22 mouse cellular contexts compared by ENCODE assay signal in genomic region chr17:30312688-30313087, GRCm38 (mm10).
DNase-seq lines count a peak whose midpoint lies in the region; ATAC-seq and TF ChIP-seq lines count a peak whose summit lies in the region.
"Had no signal": no experiment of that assay in that cellular context is flagged by ENCODE, and none has a peak within 500 bp of the region (broad histone marks: within the 10 kb centered on the region; RNA-seq: fewer than 3 reads in every experiment).

No protein-coding gene starts in this region.

- ATAC-seq in kidney, postnatal 0 days (replicated peaks; ENCODE audit: low FRiP score, low read depth), result no peak
- ATAC-seq in kidney, embryonic 14.5 days (ENCODE audit: low FRiP score, low TSS enrichment), result no peak; the same call in 1 of the 2 replicates
- no peak for ATAC-seq in lung, embryonic 14.5 days (ENCODE audit: insufficient read depth)
- no peak for ATAC-seq in megakaryocyte-erythroid progenitor cell, adult 5-6 weeks (replicated peaks; ENCODE audit: low FRiP score, low TSS enrichment, poor library complexity, severe bottlenecking)
- ATAC-seq: CD4-positive, CD25-positive, alpha-beta regulatory T cell, adult 4 months; forebrain, postnatal 0 days; hindbrain, postnatal 0 days; intestine, postnatal 0 days had no signal

- no peaks in the 10 kb centered on the region for H3K27me3 ChIP-seq in kidney, postnatal 0 days (ENCODE audit: insufficient read depth, low read length)
- no peaks in the 10 kb centered on the region for H3K27me3 ChIP-seq in kidney, embryonic 14.5 days (ENCODE audit: control insufficient read depth, insufficient read depth, low read length)
- no peaks in the 10 kb centered on the region for H3K27me3 ChIP-seq in lung, embryonic 14.5 days (ENCODE audit: insufficient read depth, low read length)
- no peaks in the 10 kb centered on the region for H3K27me3 ChIP-seq in MEL (ENCODE audit: control insufficient read depth in 1 of 2, insufficient read depth in 2 of 2, low read length in 2 of 2)
- H3K27me3 ChIP-seq: embryonic facial prominence, embryonic 13.5 days; heart, embryonic 13.5 days; lung, embryonic 15.5 days; midbrain, embryonic 12.5 days had no signal

- H3K36me3 ChIP-seq in kidney, postnatal 0 days (ENCODE audit: insufficient read depth, low read length), result no peaks in the 10 kb centered on the region
- H3K36me3 ChIP-seq in kidney, embryonic 14.5 days (ENCODE audit: control insufficient read depth, insufficient read depth, low read length), result no peaks in the 10 kb centered on the region
- no peaks in the 10 kb centered on the region for H3K36me3 ChIP-seq in lung, embryonic 14.5 days (ENCODE audit: insufficient read depth)
- H3K36me3 ChIP-seq in MEL (ENCODE audit: control insufficient read depth in 1 of 2, insufficient read depth in 2 of 2, low read length in 2 of 2), result no peaks in the 10 kb centered on the region
- H3K36me3 ChIP-seq: embryonic facial prominence, embryonic 13.5 days; heart, embryonic 13.5 days; lung, embryonic 15.5 days; midbrain, embryonic 12.5 days had no signal

- no peak for TF ChIP-seq EP300 in MEL (IDR thresholded peaks at IDR 0.05; ENCODE audit: low read depth in 1 of 2, low read length in 2 of 2)

- TF ChIP-seq CTCF in kidney, postnatal 0 days (IDR thresholded peaks at IDR 0.05; ENCODE audit: low read depth), result no peak
- no peak for TF ChIP-seq CTCF in lung, embryonic 14.5 days (IDR thresholded peaks at IDR 0.05; ENCODE audit: low read depth)
- TF ChIP-seq CTCF in MEL (IDR thresholded peaks at IDR 0.05 in 2 of 3, conservative IDR thresholded peaks at IDR 0.05 in 1 of 3; ENCODE audit: control insufficient read depth in 1 of 3, insufficient read depth in 1 of 3, low read depth in 2 of 3, low read length in 3 of 3, poor library complexity in 1 of 3, severe bottlenecking in 1 of 3), result no peak

- no peaks in the 10 kb centered on the region for H3K4me1 ChIP-seq in kidney, postnatal 0 days (replicated peaks; ENCODE audit: insufficient read depth, low read length)
- peaks cover under 1% of the 10 kb centered on the region; the same call in 1 of the 2 replicates for H3K4me1 ChIP-seq in kidney, embryonic 14.5 days (ENCODE audit: control insufficient read depth, insufficient read depth, low read length)
- no peaks in the 10 kb centered on the region for H3K4me1 ChIP-seq in lung, embryonic 14.5 days (ENCODE audit: insufficient read depth)
- no peaks in the 10 kb centered on the region for H3K4me1 ChIP-seq in MEL (ENCODE audit: control insufficient read depth in 1 of 2, insufficient read depth in 2 of 2, low read length in 2 of 2)
- H3K4me1 ChIP-seq: embryonic facial prominence, embryonic 13.5 days; lung, embryonic 15.5 days had no signal

- TF ChIP-seq POLR2A in MEL (IDR thresholded peaks at IDR 0.05; ENCODE audit: control insufficient read depth in 1 of 2, insufficient read depth in 1 of 2, low read depth in 1 of 2, low read length in 2 of 2, poor library complexity in 1 of 2), result no peak

- no peak overlapping the region for H3K4me3 ChIP-seq in kidney, postnatal 0 days (replicated peaks; ENCODE audit: low read depth, low read length)
- H3K4me3 ChIP-seq in kidney, embryonic 14.5 days (ENCODE audit: low read length), result no peak overlapping the region
- H3K4me3 ChIP-seq in lung, embryonic 14.5 days (ENCODE audit: low read depth, low read length), result no peak overlapping the region
- no peak overlapping the region for H3K4me3 ChIP-seq in MEL (ENCODE audit: control insufficient read depth in 1 of 2, insufficient read depth in 1 of 2, low read depth in 2 of 2, low read length in 2 of 2)
- H3K4me3 ChIP-seq: embryonic facial prominence, embryonic 13.5 days; heart, embryonic 13.5 days; lung, embryonic 15.5 days; midbrain, embryonic 12.5 days had no signal

- no peak overlapping the region for H3K9ac ChIP-seq in kidney, postnatal 0 days (ENCODE audit: low read depth, low read length)
- no peak overlapping the region for H3K9ac ChIP-seq in kidney, embryonic 14.5 days (ENCODE audit: low read depth, low read length)
- H3K9ac ChIP-seq in lung, embryonic 14.5 days, result no peak overlapping the region
- H3K9ac ChIP-seq in MEL (ENCODE audit: control insufficient read depth, low read depth, low read length, poor library complexity, severe bottlenecking), result no peak overlapping the region
- H3K9ac ChIP-seq: embryonic facial prominence, embryonic 13.5 days; forebrain, postnatal 0 days; heart, embryonic 13.5 days; lung, embryonic 15.5 days; midbrain, embryonic 12.5 days had no signal

- no peak overlapping the region for H3K4me2 ChIP-seq in kidney, postnatal 0 days (ENCODE audit: low read length)
- no peak overlapping the region for H3K4me2 ChIP-seq in kidney, embryonic 14.5 days (replicated peaks; ENCODE audit: low read depth, low read length)
- H3K4me2 ChIP-seq in lung, embryonic 14.5 days, result no peak overlapping the region
- H3K4me2 ChIP-seq: embryonic facial prominence, embryonic 13.5 days; heart, embryonic 13.5 days; liver, embryonic 11.5 days; lung, embryonic 15.5 days; midbrain, embryonic 12.5 days had no signal

- no peaks in the 10 kb centered on the region for H3K9me3 ChIP-seq in kidney, postnatal 0 days (replicated peaks; ENCODE audit: low read length)
- no peaks in the 10 kb centered on the region for H3K9me3 ChIP-seq in kidney, embryonic 14.5 days (ENCODE audit: control insufficient read depth, low read length)
- H3K9me3 ChIP-seq in lung, embryonic 14.5 days (ENCODE audit: low read depth, low read length), result no peaks in the 10 kb centered on the region
- H3K9me3 ChIP-seq in MEL (replicated peaks; ENCODE audit: insufficient read depth, low read length), result no peaks in the 10 kb centered on the region
- H3K9me3 ChIP-seq: embryonic facial prominence, embryonic 13.5 days; heart, embryonic 13.5 days; lung, embryonic 15.5 days; midbrain, embryonic 12.5 days had no signal

- DNase-seq in kidney, postnatal 0 days (ENCODE audit: low spot score), result peak; percentile 53
- DNase-seq in lung, embryonic 14.5 days, result peak; percentile 58
- DNase-seq in lung, postnatal 25 days (ENCODE audit: low spot score), result no peak
- peak; percentile 7 for DNase-seq in MEL (ENCODE audit: low read depth, low spot score)
- peak; percentile 18 for DNase-seq in ZHBTc4 (ENCODE audit: low read depth, low spot score)
- no peak for DNase-seq in cerebellum, postnatal 4 days (ENCODE audit: low spot score in 2 of 2)
- DNase-seq: cerebellum, adult 8-10 months; forebrain, postnatal 0 days; heart, adult 11 months; left cerebral cortex, postnatal 4 days; right cerebral cortex, postnatal 4 days; thymus, adult 2 months had no signal

- 51% methylated on average over 4 of the region's 4 CpGs for WGBS in kidney, postnatal 0 days
- WGBS in kidney, embryonic 14.5 days, result 70% methylated on average over 4 of the region's 4 CpGs
- 54% methylated on average over 4 of the region's 4 CpGs for WGBS in lung, embryonic 14.5 days

- H3K79me2 ChIP-seq in MEL (ENCODE audit: control insufficient read depth, insufficient read depth, low read length, poor library complexity), result no peaks in the 10 kb centered on the region

- TF ChIP-seq RAD21 in MEL (IDR thresholded peaks at IDR 0.05; ENCODE audit: low read depth, low read length), result no peak

- no peak overlapping the region for H3K27ac ChIP-seq in kidney, postnatal 0 days
- H3K27ac ChIP-seq in kidney, embryonic 14.5 days (ENCODE audit: low read depth, low read length), result no peak overlapping the region
- H3K27ac ChIP-seq in lung, embryonic 14.5 days (ENCODE audit: low read depth), result no peak overlapping the region
- H3K27ac ChIP-seq in MEL (ENCODE audit: control insufficient read depth, low read depth, low read length), result no peak overlapping the region
- H3K27ac ChIP-seq: embryonic facial prominence, embryonic 13.5 days; heart, embryonic 13.5 days; hindbrain, postnatal 0 days; lung, embryonic 15.5 days; midbrain, embryonic 12.5 days had no signal

TF ChIP-seq in MEL, 35 proteins besides CTCF, POLR2A, EP300 and RAD21:
- TF ChIP-seq MYB (IDR thresholded peaks at IDR 0.05; ENCODE audit: low read depth, low read length), result no peak
- no peak for TF ChIP-seq TBP (IDR thresholded peaks at IDR 0.05; ENCODE audit: low read depth, low read length)
- no peak for TF ChIP-seq JUND (IDR thresholded peaks at IDR 0.05; ENCODE audit: low read depth, low read length)
- TF ChIP-seq CHD2 (IDR thresholded peaks at IDR 0.05; ENCODE audit: low read length), result no peak
- no peak for TF ChIP-seq NRF1 (IDR thresholded peaks at IDR 0.05; ENCODE audit: insufficient read depth, low read depth, low read length, poor library complexity, severe bottlenecking)
- TF ChIP-seq ZNF384 (IDR thresholded peaks at IDR 0.05; ENCODE audit: low read depth, low read length), result no peak
- TF ChIP-seq NELFE (IDR thresholded peaks at IDR 0.05; ENCODE audit: low read depth, low read length), result no peak
- no peak for TF ChIP-seq TCF12 (IDR thresholded peaks at IDR 0.05; ENCODE audit: low read depth, low read length)
- TF ChIP-seq MEF2A (IDR thresholded peaks at IDR 0.05; ENCODE audit: extremely low read depth, insufficient replicate concordance, low read depth, low read length, poor library complexity, severe bottlenecking), result no peak
- TF ChIP-seq KAT2A (conservative IDR thresholded peaks at IDR 0.05; ENCODE audit: low read depth, low read length), result no peak
- no peak for TF ChIP-seq ZMIZ1 (IDR thresholded peaks at IDR 0.05; ENCODE audit: low read depth, low read length)
- no peak for TF ChIP-seq SIN3A (IDR thresholded peaks at IDR 0.05; ENCODE audit: low read length)
- TF ChIP-seq RCOR1 (IDR thresholded peaks at IDR 0.05; ENCODE audit: low read depth, low read length), result no peak
- no peak for TF ChIP-seq UBTF (IDR thresholded peaks at IDR 0.05; ENCODE audit: borderline replicate concordance, insufficient read depth, low read depth, low read length)
- TF ChIP-seq POLR2AphosphoS2 (IDR thresholded peaks at IDR 0.05; ENCODE audit: low read length), result no peak
- TF ChIP-seq GATA1 (IDR thresholded peaks at IDR 0.05; ENCODE audit: low read depth, low read length), result no peak
- TF ChIP-seq GABPA (IDR thresholded peaks at IDR 0.05; ENCODE audit: low read depth, low read length), result no peak
- TF ChIP-seq MAX (IDR thresholded peaks at IDR 0.05; ENCODE audit: low read length), result no peak
- no peak for TF ChIP-seq HCFC1 (IDR thresholded peaks at IDR 0.05; ENCODE audit: low read depth, low read length)
- TF ChIP-seq USF1 (IDR thresholded peaks at IDR 0.05; ENCODE audit: low read depth, low read length), result no peak

Comparison
In these comparisons a context has a peak if more than half of its experiments do, and no peak if none do; other contexts are left out.
1. DNase-seq: peak in kidney, postnatal 0 days (single experiment), lung, embryonic 14.5 days (single experiment), MEL (single experiment) and ZHBTc4 (single experiment); none in lung, postnatal 25 days (single experiment) and cerebellum, postnatal 4 days (0 of 2).